Comparison of ENCODE assay signal across 13 mouse cellular contexts in genomic region chr5:98363428-98363827, GRCm38 (mm10). TPM values are rescaled to one million over a fixed set of nuclear protein-coding genes. Genes with fewer than 3 reads are reported as not detected.
DNase-seq lines count a peak whose midpoint lies in the region; ATAC-seq and TF ChIP-seq lines count a peak whose summit lies in the region.
"Had no signal": no experiment of that assay in that cellular context is flagged by ENCODE, and none has a peak within 500 bp of the region (broad histone marks: within the 10 kb centered on the region; RNA-seq: fewer than 3 reads in every experiment).

No protein-coding gene starts in this region.

- no peaks in the 10 kb centered on the region for H3K27me3 ChIP-seq in liver, embryonic 11.5 days (replicated peaks; ENCODE audit: control insufficient read depth, insufficient read depth, low read length)
- no peaks in the 10 kb centered on the region for H3K27me3 ChIP-seq in lung, postnatal 0 days (replicated peaks; ENCODE audit: insufficient read depth, low read length)
- H3K27me3 ChIP-seq in cerebellum, adult 2 months (ENCODE audit: control insufficient read depth, insufficient read depth, low read length) = no peaks in the 10 kb centered on the region

- no peak overlapping the region for H3K4me2 ChIP-seq in liver, embryonic 11.5 days
- no peak overlapping the region for H3K4me2 ChIP-seq in lung, postnatal 0 days (replicated peaks; ENCODE audit: low read depth, low read length)
- H3K4me2 ChIP-seq: limb, embryonic 13.5 days had no signal

- 37% methylated on average over 8 of the region's 8 CpGs for WGBS in liver, embryonic 11.5 days
- 50% methylated on average over 8 of the region's 8 CpGs for WGBS in lung, postnatal 0 days
- 60% methylated on average over 8 of the region's 8 CpGs for WGBS in cerebellum, adult 2 months

- intact Hi-C loops in left cerebral cortex, postnatal 10 days (cut with DNase I) = no loop called here

- H3K27ac ChIP-seq in liver, embryonic 11.5 days (ENCODE audit: low read depth, low read length) = no peak overlapping the region
- H3K27ac ChIP-seq in ES-E14 (ENCODE audit: insufficient read depth, low read depth, low read length, poor library complexity, severe bottlenecking) = no peak overlapping the region
- no peak overlapping the region for H3K27ac ChIP-seq in lung, postnatal 0 days (ENCODE audit: low read length)
- no peak overlapping the region for H3K27ac ChIP-seq in cerebellum, adult 2 months (ENCODE audit: insufficient read depth, low read length)
- H3K27ac ChIP-seq: limb, embryonic 13.5 days had no signal

- no peak overlapping the region for H3K4me3 ChIP-seq in liver, embryonic 11.5 days (ENCODE audit: low read depth, low read length)
- H3K4me3 ChIP-seq in ES-E14 (ENCODE audit: insufficient read depth in 1 of 2, low read depth in 1 of 2, low read length in 2 of 2, poor library complexity in 1 of 2, severe bottlenecking in 1 of 2) = no peak overlapping the region
- no peak overlapping the region for H3K4me3 ChIP-seq in lung, postnatal 0 days (ENCODE audit: low read depth, low read length)
- no peak overlapping the region for H3K4me3 ChIP-seq in cerebellum, adult 2 months (replicated peaks; ENCODE audit: insufficient read depth, low read depth, low read length)
- H3K4me3 ChIP-seq: limb, embryonic 13.5 days had no signal

- H3K36me3 ChIP-seq in liver, embryonic 11.5 days (ENCODE audit: control insufficient read depth, insufficient read depth, low read length) = no peaks in the 10 kb centered on the region
- H3K36me3 ChIP-seq in ES-E14 (ENCODE audit: control insufficient read depth, insufficient read depth, low read length, poor library complexity, severe bottlenecking) = no peaks in the 10 kb centered on the region
- no peaks in the 10 kb centered on the region for H3K36me3 ChIP-seq in lung, postnatal 0 days (ENCODE audit: insufficient read depth, low read length)
- H3K36me3 ChIP-seq: limb, embryonic 13.5 days had no signal

- H3K4me1 ChIP-seq in liver, embryonic 11.5 days (replicated peaks; ENCODE audit: control insufficient read depth, insufficient read depth, low read length) = no peaks in the 10 kb centered on the region
- no peaks in the 10 kb centered on the region for H3K4me1 ChIP-seq in ES-E14 (ENCODE audit: control insufficient read depth in 2 of 2, insufficient read depth in 2 of 2, low read length in 2 of 2, poor library complexity in 1 of 2)
- no peaks in the 10 kb centered on the region for H3K4me1 ChIP-seq in lung, postnatal 0 days (ENCODE audit: insufficient read depth, low read depth, low read length)
- H3K4me1 ChIP-seq in cerebellum, adult 2 months (ENCODE audit: control insufficient read depth, insufficient read depth, low read length) = no peaks in the 10 kb centered on the region
- H3K4me1 ChIP-seq: limb, embryonic 13.5 days had no signal

- no peak for TF ChIP-seq EP300 in lung, postnatal 0 days (IDR thresholded peaks at IDR 0.05)

- DNase-seq in liver (peak; percentile 7), ES-E14 (ENCODE audit: low read depth, low spot score) (peak; percentile 77)
- no peak for DNase-seq in liver, embryonic 11.5 days (ENCODE audit: low spot score)
- DNase-seq in brain, embryonic 14.5 days (ENCODE audit: low read depth) = no peak
- no peak for DNase-seq in lung, postnatal 0 days (ENCODE audit: low spot score)
- no peak for DNase-seq in right cerebral cortex, postnatal 10 days (ENCODE audit: low spot score in 2 of 2)
- DNase-seq in cerebellum, adult 2 months = no peak
- DNase-seq in left cerebral cortex, postnatal 10 days (ENCODE audit: extremely low spot score in 1 of 2, low spot score in 2 of 2) = no peak
- DNase-seq: adrenal gland, adult 8-10 months; kidney, adult 18-20 months had no signal

- TF ChIP-seq POLR2A in brain, embryonic 14.5 days (IDR thresholded peaks at IDR 0.05; ENCODE audit: borderline replicate concordance, extremely low read depth, insufficient read depth, insufficient read length, poor library complexity, severe bottlenecking) = no peak
- no peak for TF ChIP-seq POLR2A in cerebellum, adult 2 months (IDR thresholded peaks at IDR 0.05; ENCODE audit: borderline replicate concordance, insufficient read depth, low read length)

- peak; percentile 50; the same call in 1 of the 2 replicates for TF ChIP-seq CTCF in brain, embryonic 14.5 days (IDR thresholded peaks at IDR 0.05; ENCODE audit: borderline replicate concordance, extremely low read depth, insufficient read depth, insufficient read length)
- peak; percentile 72 for TF ChIP-seq CTCF in lung, postnatal 0 days (IDR thresholded peaks at IDR 0.05)
- TF ChIP-seq CTCF in cerebellum, adult 2 months (IDR thresholded peaks at IDR 0.05; ENCODE audit: borderline replicate concordance, insufficient read depth, low read depth, low read length) = no peak

- in situ Hi-C loops in ES-E14 (cut with MboI; ENCODE audit: low sequenced_read_pairs in 2 of 2, unreplicated experiment in 2 of 2) = no loop called here

- H3K9me3 ChIP-seq in liver, embryonic 11.5 days (ENCODE audit: control insufficient read depth, low read length) = no peaks in the 10 kb centered on the region
- no peaks in the 10 kb centered on the region for H3K9me3 ChIP-seq in ES-E14 (ENCODE audit: control insufficient read depth, insufficient read depth, low read depth, low read length)
- H3K9me3 ChIP-seq in lung, postnatal 0 days (ENCODE audit: low read length) = no peaks in the 10 kb centered on the region
- H3K9me3 ChIP-seq: limb, embryonic 13.5 days had no signal

- H3K9ac ChIP-seq in liver, embryonic 11.5 days (ENCODE audit: low read depth, low read length) = no peak overlapping the region
- no peak overlapping the region for H3K9ac ChIP-seq in ES-E14 (ENCODE audit: insufficient read depth, low read depth, low read length, poor library complexity, severe bottlenecking)
- H3K9ac ChIP-seq in lung, postnatal 0 days (replicated peaks; ENCODE audit: low read depth) = no peak overlapping the region
- H3K9ac ChIP-seq: limb, embryonic 13.5 days had no signal

- ATAC-seq in liver, embryonic 11.5 days (replicated peaks; ENCODE audit: low FRiP score) = no peak
- ATAC-seq in lung, postnatal 0 days = no peak

TF ChIP-seq in ES-E14, 5 proteins besides CTCF, POLR2A, EP300 and RAD21:
- TF ChIP-seq ZC3H11A (IDR thresholded peaks at IDR 0.05; ENCODE audit: borderline replicate concordance, low read depth, low read length) (peak; percentile 57; the same call in 1 of the 2 replicates), ZNF384 (IDR thresholded peaks at IDR 0.05; ENCODE audit: low read depth, low read length) (no peak)

RNA-seq across cellular contexts. Expression of gene Cfap299, which starts 34.3 kb away (rescaled TPM):
- 0.70 TPM in 1 of 2 replicates, not detected in the other for polyA plus RNA-seq in liver, embryonic 11.5 days (2014; fragmentation: Nextera tagmentation; extraction: Ambion mirVana)
- 0.26 TPM in 1 of 2 replicates, not detected in the other for total RNA-seq in ES-E14 (2012; rRNA removed)
- polyA plus RNA-seq in brain, embryonic 14.5 days (2012; rRNA removed) = 0.16 and 0.82 TPM in 2 replicates
- 10.9 and 11.3 TPM in 2 replicates for polyA plus RNA-seq in lung, postnatal 0 days (2015; fragmentation: Nextera tagmentation; extraction: Ambion mirVana)
- polyA plus RNA-seq in cerebellum, adult 2 months (2012; rRNA removed) = 0.82 and 0.85 TPM in 2 replicates
- 1 to 10 TPM in 1 of 2 experiments, under 1 TPM in 1; 0.79 to 1.1 TPM for total RNA-seq in left cerebral cortex, postnatal 10 days (2021)
- total RNA-seq: adrenal gland, adult 8-10 months; heart, adult 8-10 months had no signal
- polyA plus RNA-seq: spleen, adult 2 months had no signal

Comparison
In these comparisons a context has a peak if more than half of its experiments do, and no peak if none do; other contexts are left out.
1. DNase-seq: peak in liver (single experiment) and ES-E14 (single experiment); none in liver, embryonic 11.5 days (single experiment), brain, embryonic 14.5 days (single experiment), lung, postnatal 0 days (single experiment), right cerebral cortex, postnatal 10 days (0 of 2), cerebellum, adult 2 months (0 of 2) and left cerebral cortex, postnatal 10 days (0 of 2).